Mouse (Mus musculus) midbrain, embryonic 14.5 days (tissue): ENCODE measurements at regions not wholly inside any gene's neighbourhood (a gene's known extent, or its start where the extent isn't known, plus 50 kb on each side); places are given as distances from the start of the nearest gene placed in this dataset.
"Not testable (repeated sequence)": the region's sequence is repeated elsewhere in the genome, so short reads cannot be mapped to it uniquely, and the experiment has no call there.

Experiments used
- ATAC-seq: fragments of 200-750 bp; cut with Nextera tagmentation; 2 replicates; pipeline ENCODE4 v1.8.0; 2017; ENCODE audit warnings: moderate number of reproducible peaks, moderate library complexity; ENCODE audit not compliant: low FRiP score, low TSS enrichment
- DNase-seq: peaks from one replicate; pipeline ENCODE4 v3.0.0-alpha.2; 2015
- H3K27ac ChIP-seq: fragments of 300-500 bp; sonication (generic); replicated peaks from 2 replicates; pipeline ENCODE4 v1.5.1; 2014; ENCODE audit warnings: mild to moderate bottlenecking, low read depth, low read length, moderate library complexity
- H3K27me3 ChIP-seq: fragments of 300-500 bp; sonication (generic); 2 replicates; pipeline ENCODE4 v1.6.1; 2014; ENCODE audit warnings: low read length, control low read depth, mixed read lengths; ENCODE audit not compliant: control insufficient read depth, insufficient read depth
- H3K36me3 ChIP-seq: fragments of 300-500 bp; sonication (generic); 2 replicates; pipeline ENCODE4 v1.6.1; 2014; ENCODE audit warnings: low read length, control low read depth; ENCODE audit not compliant: control insufficient read depth, insufficient read depth
- H3K4me1 ChIP-seq: fragments of 300-500 bp; sonication (generic); 2 replicates; pipeline ENCODE4 v1.6.1; 2014; ENCODE audit warnings: mild to moderate bottlenecking, antibody characterized with exemption, low read length, control low read depth; ENCODE audit not compliant: control insufficient read depth, insufficient read depth
- H3K4me2 ChIP-seq: fragments of 300-500 bp; sonication (generic); 2 replicates; pipeline ENCODE4 v1.6.1; 2014; ENCODE audit warnings: mild to moderate bottlenecking, low read length, moderate library complexity
- H3K4me3 ChIP-seq: fragments of 300-500 bp; sonication (generic); replicated peaks from 2 replicates; pipeline ENCODE4 v1.5.1; 2014; ENCODE audit warnings: low read depth, low read length
- H3K9ac ChIP-seq: fragments of 300-500 bp; sonication (generic); replicated peaks from 2 replicates; pipeline ENCODE4 v1.6.1; 2014; ENCODE audit warnings: mild to moderate bottlenecking, low read length, moderate library complexity
- H3K9me3 ChIP-seq: fragments of 300-500 bp; sonication (generic); 2 replicates; pipeline ENCODE4 v1.6.1; 2016; ENCODE audit warnings: low read length, control low read depth, mixed read lengths; ENCODE audit not compliant: control insufficient read depth
- WGBS: fragments of 180-500 bp; shearing (Covaris S2); extraction: QIAGEN DNeasy Blood & Tissue Kit; methylation state at CpG from one replicate; pipeline ENCODE4 v1.1.7; 2014; 5-methylcytosine and 5-hydroxymethylcytosine counted together

DNA sequence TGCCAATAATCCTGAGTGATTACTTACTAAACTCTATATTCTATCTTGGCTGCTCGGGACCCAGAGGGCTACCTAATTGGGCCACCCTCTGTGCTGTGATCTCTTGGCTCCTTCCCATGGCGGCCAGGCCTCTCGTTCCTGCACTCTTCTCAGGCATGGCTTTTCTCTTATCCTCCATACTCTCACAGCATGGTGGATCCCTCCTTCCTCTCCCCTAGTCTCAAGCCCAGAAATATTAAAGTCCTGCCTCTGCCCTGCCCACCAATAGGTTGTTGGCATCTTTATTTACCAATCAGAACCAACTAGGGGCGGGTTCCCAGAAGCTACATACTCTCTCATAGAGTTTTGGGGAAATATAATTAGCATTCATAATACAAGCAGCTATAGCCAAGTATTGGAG lies 100.6 kb upstream of the Mocs1 start:
- no peaks in the 10 kb centered on the region for H3K27me3 ChIP-seq
- 55% methylated on average over 4 of the region's 4 CpGs for WGBS
- no peak overlapping the region for H3K27ac ChIP-seq
- H3K4me2 ChIP-seq = no peak overlapping the region
- no peaks in the 10 kb centered on the region for H3K9me3 ChIP-seq
- no peak overlapping the region for H3K4me3 ChIP-seq
- no peak for ATAC-seq
- H3K36me3 ChIP-seq = no peaks in the 10 kb centered on the region
- H3K9ac ChIP-seq = no peak overlapping the region
- no peaks in the 10 kb centered on the region for H3K4me1 ChIP-seq
- DNase-seq = no peak

- WGBS = 76% methylated on average over 5 of the region's 5 CpGs
Observed at GRCm38 (mm10) chr17:49335318-49335717, 92.8 kb upstream of the Mocs1 start.

DNA sequence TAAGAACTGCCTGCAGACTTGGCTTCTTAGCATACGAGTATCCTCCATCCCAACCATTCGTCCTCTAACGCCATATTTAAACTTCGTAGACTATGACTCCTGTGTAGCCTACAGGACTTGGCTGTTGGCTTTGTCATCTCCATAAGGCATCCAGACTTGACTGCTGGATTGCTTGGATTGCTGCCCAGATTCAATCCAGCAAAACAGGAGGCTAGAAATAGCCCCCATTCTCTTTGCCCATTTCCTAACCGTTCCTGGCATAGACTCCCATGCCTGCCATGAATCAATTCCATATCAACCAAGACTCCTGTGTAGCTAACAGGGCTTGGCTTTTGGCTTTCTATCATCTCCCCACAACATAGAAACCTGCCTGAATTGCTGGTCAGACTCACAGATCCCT lies 90.3 kb upstream of the Mocs1 start:
- no peaks in the 10 kb centered on the region for H3K36me3 ChIP-seq
- WGBS = 95% methylated on average over 5 of the region's 5 CpGs
- no peaks in the 10 kb centered on the region for H3K9me3 ChIP-seq
- no peak overlapping the region for H3K27ac ChIP-seq
- H3K27me3 ChIP-seq = no peaks in the 10 kb centered on the region
- ATAC-seq = no peak
- H3K4me1 ChIP-seq = no peaks in the 10 kb centered on the region
- H3K4me2 ChIP-seq = no peak overlapping the region
- no peak overlapping the region for H3K9ac ChIP-seq
- H3K4me3 ChIP-seq = no peak overlapping the region
- no peak for DNase-seq

More at GRCm38 (mm10) chr17:49335318-49335717, 92.8 kb upstream of the Mocs1 start:
- no peaks in the 10 kb centered on the region for H3K27me3 ChIP-seq
- DNase-seq (no peak), ATAC-seq (no peak)
- H3K4me2 ChIP-seq = no peak overlapping the region
- no peak overlapping the region for H3K9ac ChIP-seq
- no peaks in the 10 kb centered on the region for H3K9me3 ChIP-seq
- H3K27ac ChIP-seq = no peak overlapping the region
- H3K4me3 ChIP-seq = no peak overlapping the region
- no peaks in the 10 kb centered on the region for H3K4me1 ChIP-seq
- no peaks in the 10 kb centered on the region for H3K36me3 ChIP-seq

- Histone ChIP-seq H3K4me2 (no peak overlapping the region), H3K4me1 (no peaks in the 10 kb centered on the region), H3K27me3 (no peaks in the 10 kb centered on the region), H3K36me3 (no peaks in the 10 kb centered on the region), H3K9me3 (no peaks in the 10 kb centered on the region), H3K27ac (no peak overlapping the region), H3K9ac (no peak overlapping the region), H3K4me3 (no peak overlapping the region)
- ATAC-seq = no peak
- WGBS = 80% methylated on average over 2 of the region's 2 CpGs
- no peak for DNase-seq
Observed at GRCm38 (mm10) chr17:49342636-49343035, 85.5 kb upstream of the Mocs1 start.

DNA sequence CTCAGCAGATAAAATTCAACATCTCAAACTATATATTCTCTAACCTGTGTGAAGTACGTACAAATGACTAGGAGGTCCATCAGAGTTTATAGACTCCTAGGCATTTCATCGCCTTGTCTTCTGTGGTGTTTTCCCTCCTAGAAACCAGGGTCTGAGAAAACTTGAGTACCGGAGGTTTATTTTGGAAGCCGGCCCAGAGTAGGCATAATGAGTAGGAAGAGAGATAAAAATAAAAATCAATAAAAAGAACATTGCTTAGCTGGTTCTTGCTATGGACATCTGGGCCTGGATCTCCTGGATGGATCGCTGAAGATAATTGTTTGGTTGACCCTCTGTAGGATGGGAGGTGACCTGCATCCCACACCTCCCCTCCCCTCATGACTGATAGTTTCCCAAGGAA lies 81.5 kb upstream of the Mocs1 start:
- WGBS = 95% methylated on average over 5 of the region's 5 CpGs
- no peak for DNase-seq

GRCm38 (mm10) chr17:49349328-49349727 lies 78.8 kb upstream of the Mocs1 start:
- WGBS = 62% methylated on average over 9 of the region's 9 CpGs
- no peaks in the 10 kb centered on the region for H3K27me3 ChIP-seq
- H3K4me3 ChIP-seq = no peak overlapping the region
- no peak overlapping the region for H3K9ac ChIP-seq
- DNase-seq (peak; percentile 15), ATAC-seq (no peak)
- no peaks in the 10 kb centered on the region for H3K36me3 ChIP-seq
- H3K27ac ChIP-seq = no peak overlapping the region
- no peaks in the 10 kb centered on the region for H3K9me3 ChIP-seq
- H3K4me1 ChIP-seq = no peaks in the 10 kb centered on the region
- H3K4me2 ChIP-seq = no peak overlapping the region

More for the DNA sequence above, 81.5 kb upstream of the Mocs1 start:
- Histone ChIP-seq H3K27me3 (no peaks in the 10 kb centered on the region), H3K4me2 (no peak overlapping the region), H3K4me1 (no peaks in the 10 kb centered on the region), H3K9ac (no peak overlapping the region), H3K36me3 (no peaks in the 10 kb centered on the region), H3K4me3 (no peak overlapping the region), H3K9me3 (no peaks in the 10 kb centered on the region), H3K27ac (no peak overlapping the region)
- no peak for ATAC-seq

- H3K4me3 ChIP-seq = no peak overlapping the region
- H3K9me3 ChIP-seq = no peaks in the 10 kb centered on the region
- H3K36me3 ChIP-seq = no peaks in the 10 kb centered on the region
- peak; percentile 13 for DNase-seq
- no peak for ATAC-seq
- no peaks in the 10 kb centered on the region for H3K4me1 ChIP-seq
- H3K9ac ChIP-seq = no peak overlapping the region
- H3K27ac ChIP-seq = no peak overlapping the region
- no peak overlapping the region for H3K4me2 ChIP-seq
- no peaks in the 10 kb centered on the region for H3K27me3 ChIP-seq
Observed at GRCm38 (mm10) chr17:49359212-49359611, 69.0 kb upstream of the Mocs1 start.

DNA sequence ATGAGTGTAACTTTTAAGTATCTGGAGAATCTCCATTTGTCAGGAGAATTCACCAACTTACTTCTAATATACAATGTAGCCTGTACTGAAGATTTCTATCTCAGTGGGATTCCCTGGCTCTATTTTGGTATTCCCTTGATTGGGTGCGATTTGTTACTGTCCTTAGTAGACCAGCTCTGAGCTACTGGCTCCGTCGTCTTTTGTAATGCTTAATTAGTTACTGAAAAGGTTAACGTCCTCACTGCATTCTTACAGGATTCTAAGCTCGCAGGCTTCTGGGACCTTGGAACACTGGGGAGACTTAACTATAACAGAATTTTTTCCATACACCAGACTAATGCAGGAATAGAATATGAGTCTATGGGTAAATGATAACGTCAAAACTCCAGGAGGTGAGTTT lies 67.9 kb upstream of the Mocs1 start:
- not testable (repeated sequence) for DNase-seq, H3K9ac ChIP-seq, H3K27me3 ChIP-seq, ATAC-seq, H3K9me3 ChIP-seq, H3K27ac ChIP-seq, H3K4me1 ChIP-seq, H3K4me2 ChIP-seq, H3K36me3 ChIP-seq, H3K4me3 ChIP-seq
- 14% methylated on average over 6 of the region's 6 CpGs for WGBS

GRCm38 (mm10) chr17:49367791-49368190 lies 60.4 kb upstream of the Mocs1 start:
- DNase-seq (no peak), ATAC-seq (no peak)
- H3K9ac ChIP-seq = no peak overlapping the region

More at GRCm38 (mm10) chr17:49367791-49368190, 60.4 kb upstream of the Mocs1 start:
- 90% methylated on average over 4 of the region's 4 CpGs for WGBS
- Histone ChIP-seq H3K9me3 (no peaks in the 10 kb centered on the region), H3K27me3 (no peaks in the 10 kb centered on the region), H3K36me3 (no peaks in the 10 kb centered on the region), H3K4me1 (no peaks in the 10 kb centered on the region), H3K27ac (no peak overlapping the region), H3K4me3 (no peak overlapping the region), H3K4me2 (no peak overlapping the region)
